Mouse (Mus musculus) limb, embryonic 10.5 days (tissue): Measurements from ENCODE around the gene Sec23ip. TPM values are rescaled to one million over a fixed set of nuclear protein-coding genes. Genes with fewer than 3 reads are reported as not detected.

Source experiments
- DNase-seq: peaks from one replicate; pipeline ENCODE4 v3.0.0-alpha.2; 2017; ENCODE audit warnings: low spot score
- H3K27ac ChIP-seq: fragments of 300-500 bp; sonication (generic); 2 replicates; pipeline ENCODE4 v1.5.1; 2016; ENCODE audit warnings: mild to moderate bottlenecking
- H3K27me3 ChIP-seq: fragments of 300-500 bp; sonication (generic); 2 replicates; pipeline ENCODE4 v1.6.1; 2016; ENCODE audit warnings: low read depth, mild to moderate bottlenecking; ENCODE audit not compliant: poor library complexity, severe bottlenecking
- H3K36me3 ChIP-seq: fragments of 300-500 bp; sonication (generic); 2 replicates; pipeline ENCODE4 v1.6.1; 2016; ENCODE audit warnings: mild to moderate bottlenecking, moderate library complexity
- H3K4me1 ChIP-seq: fragments of 300-500 bp; sonication (generic); 2 replicates; pipeline ENCODE4 v1.6.1; 2016
- H3K4me3 ChIP-seq: fragments of 300-500 bp; sonication (generic); 2 replicates; pipeline ENCODE4 v1.5.1; 2016; ENCODE audit warnings: mild to moderate bottlenecking, moderate library complexity
- H3K9me3 ChIP-seq: fragments of 300-500 bp; sonication (generic); replicated peaks from 2 replicates; pipeline ENCODE4 v1.6.1; 2016; ENCODE audit warnings: mild to moderate bottlenecking
- WGBS: fragments of 180-500 bp; shearing (Covaris S2); methylation state at CpG from one replicate; pipeline ENCODE4 v1.1.7; 2016; 5-methylcytosine and 5-hydroxymethylcytosine counted together
- polyA plus RNA-seq: library from polyadenylated mRNA; unstranded; fragments of >200 nt; fragmentation: Nextera tagmentation; extraction: Ambion mirVana; gene quantifications from 2 replicates; pipeline ENCODE4 v1.2.1, GENCODE M21; 2016

Gene Sec23ip
- polyA plus RNA-seq, 1 experiment from 2014 or later: 39.1 TPM

DNA sequence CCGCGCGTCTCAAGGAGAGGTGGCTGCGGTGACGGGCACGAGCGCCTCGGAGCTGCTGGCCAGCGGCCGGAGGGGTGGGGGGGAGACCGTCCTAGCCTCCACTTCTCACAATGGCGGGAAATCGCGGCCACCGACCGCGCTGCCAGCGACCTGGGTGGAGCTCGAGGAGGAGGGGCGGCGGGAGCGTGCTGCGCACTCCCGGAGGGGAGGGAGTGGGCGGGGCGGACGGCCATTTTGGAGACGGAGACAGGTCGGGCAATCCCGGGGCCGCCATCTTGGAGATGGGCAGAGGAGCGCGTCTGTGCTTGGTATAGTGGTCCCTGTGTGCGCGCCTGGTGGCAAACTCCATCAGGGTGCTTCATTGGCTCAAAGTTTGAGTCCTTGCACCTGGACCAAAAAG lies 4.4 kb upstream of the Sec23ip start, which contains the start of gene Mcmbp:
Gene Mcmbp, minus strand, starts transcription at position 162 of the 400 bp plus-strand sequence.
- peaks cover 18% of the 10 kb centered on the region for H3K4me1 ChIP-seq
- no peaks in the 10 kb centered on the region for H3K9me3 ChIP-seq
- H3K36me3 ChIP-seq: peaks cover 26% of the 10 kb centered on the region
- DNase-seq: peak; percentile 99
- H3K27me3 ChIP-seq: peaks cover 4% of the 10 kb centered on the region; the same call in 1 of the 2 replicates
- H3K4me3 ChIP-seq: peak within 1 kb of the TSS; percentile 99
- peak within 1 kb of the TSS; percentile 98 for H3K27ac ChIP-seq
- WGBS: under 1% methylated on average over 35 of the region's 35 CpGs

DNA sequence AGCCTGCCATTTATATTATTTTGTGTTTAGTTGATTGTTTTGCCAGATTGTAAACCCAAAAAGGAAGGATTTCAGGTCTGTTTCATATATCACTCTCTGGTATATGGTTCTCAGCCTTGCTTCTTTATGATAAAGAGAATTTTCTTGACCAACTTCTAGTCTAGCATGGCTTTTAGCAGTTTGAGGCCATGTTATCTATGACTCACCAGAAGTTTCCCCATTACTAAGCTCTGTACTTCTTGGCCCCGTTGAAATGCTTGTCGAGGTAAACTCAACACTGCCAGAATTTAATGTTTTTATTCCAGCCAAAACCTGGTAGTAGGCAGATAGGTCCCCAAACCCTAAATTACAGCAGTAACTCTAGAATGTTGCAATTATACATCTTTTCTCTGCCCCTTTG lies 845 bp upstream of the Sec23ip start:
- Histone ChIP-seq H3K4me1 (peaks cover 18% of the 10 kb centered on the region), H3K4me3 (peak overlapping the region; percentile 99), H3K36me3 (peaks cover 12% of the 10 kb centered on the region), H3K27me3 (peaks cover 4% of the 10 kb centered on the region; the same call in 1 of the 2 replicates), H3K27ac (no peak overlapping the region), H3K9me3 (no peaks in the 10 kb centered on the region)
- WGBS: 64% methylated on average over 2 of the region's 2 CpGs
- no peak for DNase-seq

DNA sequence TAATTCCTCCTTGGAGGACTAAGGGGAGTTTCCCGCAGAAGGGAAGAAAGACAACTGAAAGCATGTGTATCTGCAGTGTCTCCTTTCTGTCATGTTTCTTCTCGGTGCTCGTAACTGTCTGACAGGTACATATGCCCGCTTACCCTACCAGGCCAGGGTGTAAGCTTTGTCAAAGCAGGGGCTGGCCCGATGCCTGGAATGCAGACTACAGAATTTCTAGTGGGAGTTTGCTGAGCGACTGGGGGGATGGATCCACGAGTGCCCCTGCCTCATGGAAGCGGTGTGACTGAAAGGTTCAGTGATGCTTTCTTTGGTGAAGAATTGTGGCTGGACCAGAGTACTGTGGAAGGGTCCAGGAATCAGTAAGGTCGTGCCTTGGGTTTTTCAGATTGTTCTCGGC lies 1.4 kb downstream of the Sec23ip start:
- H3K9me3 ChIP-seq: no peaks in the 10 kb centered on the region
- peaks cover 26% of the 10 kb centered on the region for H3K36me3 ChIP-seq
- H3K4me1 ChIP-seq: peaks cover 14% of the 10 kb centered on the region
- peaks cover 4% of the 10 kb centered on the region; the same call in 1 of the 2 replicates for H3K27me3 ChIP-seq
- WGBS: 91% methylated on average over 10 of the region's 10 CpGs
- no peak for DNase-seq
- no peak overlapping the region for H3K27ac ChIP-seq
- H3K4me3 ChIP-seq: peak overlapping the region; percentile 99

DNA sequence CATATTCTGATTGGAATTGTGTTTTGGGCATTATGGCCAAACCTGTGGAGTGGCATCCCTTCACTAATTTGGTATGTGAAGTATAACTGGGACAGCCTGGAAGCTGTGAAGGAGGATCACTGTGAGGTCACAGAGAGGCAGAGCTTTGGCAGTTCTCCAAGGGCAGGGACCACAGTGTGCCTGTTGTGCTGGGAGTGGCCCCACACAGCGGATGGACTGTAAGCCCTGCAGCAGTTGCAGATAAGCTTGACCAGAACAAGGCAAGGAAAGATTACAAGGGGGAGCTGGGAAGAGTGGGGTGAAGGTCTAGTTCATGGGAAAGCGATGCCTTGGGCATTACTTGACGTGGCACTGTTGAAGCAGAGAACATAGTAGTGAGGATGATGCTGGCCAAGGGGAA lies 4.0 kb downstream of the Sec23ip start:
- no peak for DNase-seq
- 91% methylated on average over 3 of the region's 3 CpGs for WGBS
- no peak overlapping the region for H3K27ac ChIP-seq

DNA sequence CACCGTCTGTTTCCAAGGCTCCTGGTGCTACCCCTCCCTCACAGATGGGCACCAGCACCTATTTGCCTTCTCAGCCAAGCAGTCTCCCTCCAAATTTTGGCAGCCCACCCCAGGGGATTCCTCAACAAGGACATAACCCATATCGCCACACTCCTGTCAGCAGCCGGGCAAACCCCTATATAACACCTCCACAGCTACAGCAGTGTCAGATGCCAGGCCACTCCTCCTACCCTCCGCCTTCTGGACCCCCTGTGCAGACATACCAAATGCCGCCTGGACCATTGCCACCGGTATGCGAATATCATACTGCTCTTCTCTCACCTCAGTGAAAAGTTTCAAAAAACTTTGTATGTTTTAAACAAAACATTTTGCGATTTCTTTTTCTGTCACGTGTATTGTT lies 5.6 kb downstream of the Sec23ip start:
- WGBS: 92% methylated on average over 9 of the region's 9 CpGs
- no peaks in the 10 kb centered on the region for H3K27me3 ChIP-seq
- no peak overlapping the region for H3K4me3 ChIP-seq
- peaks cover 10% of the 10 kb centered on the region for H3K4me1 ChIP-seq
- H3K36me3 ChIP-seq: peaks cover 67% of the 10 kb centered on the region
- no peak overlapping the region for H3K27ac ChIP-seq
- no peak for DNase-seq
- no peaks in the 10 kb centered on the region for H3K9me3 ChIP-seq

More for the DNA sequence above, 4.0 kb downstream of the Sec23ip start:
- H3K27me3 ChIP-seq: no peaks in the 10 kb centered on the region
- H3K36me3 ChIP-seq: peaks cover 52% of the 10 kb centered on the region
- no peak overlapping the region for H3K4me3 ChIP-seq
- H3K9me3 ChIP-seq: no peaks in the 10 kb centered on the region
- peaks cover 14% of the 10 kb centered on the region for H3K4me1 ChIP-seq

DNA sequence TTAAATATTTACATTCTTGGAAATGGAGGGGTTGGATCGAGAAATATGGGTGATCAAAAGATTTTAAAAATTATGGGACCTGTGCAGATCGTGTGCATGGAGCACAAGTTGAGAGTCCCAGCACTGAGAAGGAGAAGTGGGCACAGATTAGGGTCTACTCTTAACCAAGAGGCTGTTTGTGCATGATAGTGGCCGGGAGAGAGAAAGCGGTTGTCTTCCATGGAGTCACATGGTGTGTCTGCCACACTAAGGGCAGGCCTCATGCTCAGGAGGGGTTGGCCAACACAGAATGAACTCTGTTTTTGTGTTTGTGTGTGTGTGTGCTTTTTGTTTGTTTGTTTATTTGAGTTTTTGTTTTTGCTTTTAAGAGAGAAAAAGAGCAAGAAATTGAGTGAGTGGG lies 7.3 kb downstream of the Sec23ip start:
- H3K9me3 ChIP-seq: no peaks in the 10 kb centered on the region
- DNase-seq: no peak
- no peak overlapping the region for H3K4me3 ChIP-seq
- H3K4me1 ChIP-seq: no peaks in the 10 kb centered on the region
- H3K27me3 ChIP-seq: no peaks in the 10 kb centered on the region
- 91% methylated on average over 4 of the region's 4 CpGs for WGBS
- H3K27ac ChIP-seq: no peak overlapping the region
- peaks cover 80% of the 10 kb centered on the region for H3K36me3 ChIP-seq

DNA sequence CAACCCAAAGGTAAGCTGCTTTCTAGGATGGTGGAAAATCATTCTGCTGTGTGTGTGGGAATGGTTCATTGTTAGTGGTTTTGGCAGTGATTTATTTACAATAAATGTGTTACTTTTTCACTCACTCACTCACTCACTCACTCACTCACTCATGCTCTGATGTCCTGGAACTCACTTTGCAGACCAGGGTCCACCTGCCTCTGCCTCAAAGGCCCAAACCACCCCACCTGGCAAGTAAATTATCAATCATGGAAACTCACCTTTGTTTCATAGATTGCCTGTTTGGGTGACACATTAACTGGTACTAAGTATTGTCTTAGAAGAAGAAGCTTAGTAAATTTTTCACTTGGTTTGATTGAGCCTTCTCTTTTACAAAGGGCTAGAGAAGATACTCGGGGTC lies 10.7 kb downstream of the Sec23ip start:
- DNase-seq: no peak
- no peaks in the 10 kb centered on the region for H3K27me3 ChIP-seq
- H3K4me3 ChIP-seq: no peak overlapping the region
- H3K4me1 ChIP-seq: no peaks in the 10 kb centered on the region
- H3K36me3 ChIP-seq: peaks cover 100% of the 10 kb centered on the region
- no peaks in the 10 kb centered on the region for H3K9me3 ChIP-seq
- 95% methylated on average over 1 of the region's 1 CpGs for WGBS
- H3K27ac ChIP-seq: no peak overlapping the region

DNA sequence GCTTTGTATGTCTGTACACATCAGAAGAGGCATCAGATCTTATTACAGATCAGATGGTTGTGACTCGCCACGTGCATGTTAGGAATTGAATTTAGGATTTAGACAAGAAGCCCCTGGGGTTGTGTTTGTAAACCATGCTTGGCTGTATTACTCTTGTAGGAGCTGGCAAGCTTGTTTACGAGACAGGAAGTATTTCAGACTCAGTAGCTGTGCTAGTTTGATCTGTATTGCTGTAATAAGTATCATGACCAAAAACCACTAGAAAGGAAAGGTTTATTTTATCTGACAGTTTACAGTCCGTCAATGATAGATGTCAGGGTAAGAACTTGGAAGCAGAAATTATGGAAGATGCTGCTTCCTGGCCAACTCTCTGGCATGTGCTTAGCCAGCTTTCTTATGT lies 14.2 kb downstream of the Sec23ip start:
- Histone ChIP-seq H3K9me3 (no peaks in the 10 kb centered on the region), H3K4me1 (no peaks in the 10 kb centered on the region), H3K4me3 (no peak overlapping the region), H3K27me3 (no peaks in the 10 kb centered on the region), H3K27ac (no peak overlapping the region), H3K36me3 (peaks cover 99% of the 10 kb centered on the region)
- no peak for DNase-seq
- 95% methylated on average over 4 of the region's 4 CpGs for WGBS

DNA sequence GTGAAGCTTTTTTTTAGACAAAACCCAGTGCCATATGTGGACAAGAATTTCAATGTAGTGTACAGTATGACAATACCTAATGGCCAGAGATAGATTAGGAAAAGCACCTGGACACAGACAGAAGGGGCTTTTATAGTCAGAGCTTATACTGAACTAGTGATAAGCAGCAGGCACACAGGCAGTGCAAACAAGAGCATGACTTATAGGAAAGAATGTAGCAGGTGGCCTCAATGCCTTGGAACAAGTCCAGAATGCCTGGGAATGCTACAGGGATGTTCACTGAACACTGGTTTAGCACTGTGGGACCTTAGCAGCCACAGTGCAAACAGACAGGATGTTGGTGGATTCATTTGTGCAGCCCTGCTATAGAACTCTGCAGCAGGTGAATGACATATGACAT lies 22.0 kb downstream of the Sec23ip start:
- Histone ChIP-seq H3K36me3 (peaks cover 94% of the 10 kb centered on the region), H3K4me1 (no peaks in the 10 kb centered on the region), H3K27me3 (no peaks in the 10 kb centered on the region), H3K27ac (no peak overlapping the region), H3K4me3 (no peak overlapping the region), H3K9me3 (no peaks in the 10 kb centered on the region)
- no peak for DNase-seq

DNA sequence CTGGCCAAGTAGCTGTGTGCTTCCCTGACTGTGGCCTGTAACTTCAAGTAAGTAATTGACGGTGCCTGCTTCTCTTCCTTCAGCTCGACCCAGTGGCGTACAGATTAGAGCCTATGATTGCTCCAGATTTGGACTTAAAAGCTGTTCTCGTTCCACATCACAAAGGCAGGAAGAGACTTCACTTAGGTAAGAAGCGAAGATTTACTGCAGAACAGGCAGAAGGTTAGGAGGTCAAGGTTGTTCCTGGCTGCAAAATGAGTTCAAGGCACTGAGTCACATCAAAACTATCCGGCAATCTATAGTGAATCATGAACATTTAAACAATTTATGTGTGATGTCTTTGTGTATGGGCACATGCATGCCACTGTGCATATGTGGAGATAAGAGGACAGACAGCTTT lies 32.5 kb downstream of the Sec23ip start:
- DNase-seq: no peak
- Histone ChIP-seq H3K4me3 (no peak overlapping the region), H3K36me3 (peaks cover 99% of the 10 kb centered on the region), H3K27ac (no peak overlapping the region), H3K27me3 (no peaks in the 10 kb centered on the region), H3K9me3 (no peaks in the 10 kb centered on the region), H3K4me1 (no peaks in the 10 kb centered on the region)
- WGBS: 74% methylated on average over 6 of the region's 6 CpGs

DNA sequence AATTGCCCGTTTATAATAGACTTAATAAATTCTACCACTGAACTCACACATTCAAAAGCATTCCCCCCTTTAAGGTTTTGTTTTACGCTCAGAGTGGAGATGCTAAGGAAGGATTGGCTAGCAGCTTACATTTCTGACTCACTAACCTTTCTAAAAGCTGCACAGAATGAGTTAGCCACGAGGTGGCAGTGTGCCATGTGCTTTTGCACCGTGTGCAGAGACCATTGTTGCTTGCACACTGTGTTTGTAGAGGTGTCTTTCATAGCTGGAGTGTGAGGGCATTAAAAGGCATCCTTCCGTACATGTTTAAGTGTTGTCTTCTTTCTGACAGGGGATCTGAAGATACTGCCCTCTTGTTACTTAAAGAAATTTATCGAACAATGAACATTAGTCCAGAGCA lies 34.6 kb downstream of the Sec23ip start:
- H3K36me3 ChIP-seq: peaks cover 98% of the 10 kb centered on the region
- 60% methylated on average over 6 of the region's 6 CpGs for WGBS
- H3K27me3 ChIP-seq: no peaks in the 10 kb centered on the region
- H3K9me3 ChIP-seq: no peaks in the 10 kb centered on the region
- H3K4me1 ChIP-seq: no peaks in the 10 kb centered on the region
- peak; percentile 59 for DNase-seq
- H3K27ac ChIP-seq: no peak overlapping the region
- H3K4me3 ChIP-seq: no peak overlapping the region

DNA sequence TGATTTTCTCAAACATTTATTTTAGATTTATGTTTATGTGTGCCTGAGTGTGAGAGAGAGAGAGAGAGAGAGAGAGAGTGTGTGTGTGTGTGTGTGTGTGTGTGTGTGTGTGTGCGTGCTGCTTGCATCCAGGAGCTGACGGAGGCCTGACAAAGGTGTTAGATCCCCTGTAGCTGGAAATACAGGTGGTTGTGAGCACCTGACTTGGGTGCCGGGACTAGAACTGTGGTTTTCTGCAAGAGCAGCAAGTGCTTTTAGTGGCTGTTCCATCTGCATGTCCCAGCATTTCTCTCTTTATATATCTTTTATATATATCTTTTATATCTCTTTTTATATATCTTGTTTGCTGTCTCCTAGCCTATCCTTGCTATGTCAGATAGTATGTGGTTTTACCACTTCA lies 37.1 kb downstream of the Sec23ip start:
- H3K4me1 ChIP-seq: no peaks in the 10 kb centered on the region
- H3K27ac ChIP-seq: no peak overlapping the region
- peaks cover 95% of the 10 kb centered on the region for H3K36me3 ChIP-seq
- H3K4me3 ChIP-seq: no peak overlapping the region
- H3K9me3 ChIP-seq: no peaks in the 10 kb centered on the region
- DNase-seq: no peak
- WGBS: 92% methylated on average over 3 of the region's 3 CpGs
- H3K27me3 ChIP-seq: no peaks in the 10 kb centered on the region

DNA sequence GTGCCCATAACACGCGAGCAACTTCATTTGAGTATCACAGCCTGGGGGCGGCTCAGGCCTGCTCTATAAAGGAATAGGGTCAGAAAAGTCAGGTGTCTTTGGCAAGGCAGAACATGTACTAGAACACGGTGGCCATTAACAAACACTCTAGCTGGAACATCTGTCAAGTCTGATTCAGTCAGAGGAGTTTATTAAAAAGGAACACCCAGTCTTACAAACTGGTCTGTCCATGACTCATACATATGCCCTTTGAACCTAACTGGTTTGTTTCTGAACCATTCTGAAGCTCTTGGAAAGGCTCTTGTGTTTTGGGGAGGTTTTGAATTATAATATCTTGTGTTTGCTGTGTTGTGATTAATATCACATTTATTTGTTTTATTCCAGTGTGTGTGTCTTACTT lies 45.3 kb downstream of the Sec23ip start:
- 80% methylated on average over 4 of the region's 4 CpGs for WGBS
- Histone ChIP-seq H3K36me3 (peaks cover 18% of the 10 kb centered on the region), H3K27me3 (no peaks in the 10 kb centered on the region), H3K4me1 (no peaks in the 10 kb centered on the region), H3K4me3 (no peak overlapping the region), H3K9me3 (no peaks in the 10 kb centered on the region), H3K27ac (no peak overlapping the region)
- no peak for DNase-seq

DNA sequence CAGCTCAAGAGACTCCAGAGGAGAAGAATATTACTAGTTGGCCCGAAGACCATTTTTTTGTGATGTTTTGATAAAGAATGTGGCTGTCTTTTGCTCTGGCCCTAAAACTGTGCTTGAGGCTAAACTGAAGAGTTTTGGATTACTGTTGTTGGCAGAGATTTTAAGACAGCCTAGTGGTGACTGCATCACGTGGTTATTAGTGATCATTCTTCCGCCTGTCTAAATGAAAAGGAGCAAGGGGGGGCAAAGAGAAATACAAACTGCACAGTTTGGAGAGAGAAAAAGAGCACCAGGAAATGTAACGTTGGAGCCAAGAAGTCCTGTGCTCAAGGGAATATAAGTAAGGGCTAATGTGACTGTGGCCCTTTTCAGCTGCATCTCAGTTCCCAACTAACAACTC lies 48.7 kb downstream of the Sec23ip start:
- H3K27me3 ChIP-seq: no peaks in the 10 kb centered on the region
- no peaks in the 10 kb centered on the region for H3K36me3 ChIP-seq
- no peak overlapping the region for H3K27ac ChIP-seq
- no peaks in the 10 kb centered on the region for H3K4me1 ChIP-seq
- H3K9me3 ChIP-seq: no peaks in the 10 kb centered on the region
- DNase-seq: no peak
- H3K4me3 ChIP-seq: no peak overlapping the region
- WGBS: 85% methylated on average over 4 of the region's 4 CpGs
